Mouse (Mus musculus) embryo, embryonic 10 days (tissue): Measurements from ENCODE around the gene Eps8.
A peak's percentile ranks its signal among the peaks of the same experiment; 100 is the strongest.
"Not testable (repeated sequence)": the region's sequence is repeated elsewhere in the genome, so short reads cannot be mapped to it uniquely, and the experiment has no call there.

Source experiments
- DNase-seq: peaks from one replicate; pipeline ENCODE4 v3.0.0-alpha.2; 2015; ENCODE audit warnings: low spot score

The Eps8 gene

DNA sequence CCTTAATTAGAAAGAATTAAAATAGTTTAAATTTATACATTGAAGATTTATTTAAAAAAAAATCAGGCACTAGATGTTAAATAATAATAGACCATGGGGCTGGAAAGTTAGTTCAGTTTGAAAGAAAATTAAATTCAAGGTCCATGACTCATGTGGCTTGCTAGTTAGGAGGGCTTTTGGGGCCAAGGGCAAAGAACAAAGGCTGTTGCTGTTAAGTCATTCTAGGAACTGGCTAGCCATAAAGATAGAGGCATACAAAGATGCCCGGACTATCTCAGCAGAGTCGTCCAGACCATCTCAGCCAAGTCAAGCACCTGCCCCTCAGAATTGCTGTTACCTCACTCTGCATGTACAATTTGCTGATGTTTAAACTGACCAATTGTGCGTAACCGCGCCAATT lies 179.0 kb downstream of the Eps8 start:
- not testable (repeated sequence) for DNase-seq

DNA sequence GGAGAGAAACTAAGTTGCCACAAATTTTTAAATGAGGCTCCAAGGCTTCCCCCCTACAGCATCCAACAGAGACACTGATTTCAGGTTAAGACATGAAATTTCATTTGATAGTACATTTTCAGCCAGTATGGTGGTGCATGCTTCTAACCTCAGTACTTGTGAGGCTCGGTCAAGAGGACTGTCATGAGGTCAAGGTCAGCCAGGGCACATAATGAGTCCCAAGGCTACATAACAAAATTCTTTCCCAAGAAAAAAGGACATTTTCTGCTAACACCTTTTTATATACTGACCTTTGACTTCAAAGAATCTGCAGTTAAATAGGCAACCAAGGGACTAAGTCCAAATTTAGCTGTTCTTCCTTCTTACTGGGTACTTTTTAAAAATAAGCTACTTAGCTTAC lies 181.2 kb downstream of the Eps8 start:
- DNase-seq = no peak

DNA sequence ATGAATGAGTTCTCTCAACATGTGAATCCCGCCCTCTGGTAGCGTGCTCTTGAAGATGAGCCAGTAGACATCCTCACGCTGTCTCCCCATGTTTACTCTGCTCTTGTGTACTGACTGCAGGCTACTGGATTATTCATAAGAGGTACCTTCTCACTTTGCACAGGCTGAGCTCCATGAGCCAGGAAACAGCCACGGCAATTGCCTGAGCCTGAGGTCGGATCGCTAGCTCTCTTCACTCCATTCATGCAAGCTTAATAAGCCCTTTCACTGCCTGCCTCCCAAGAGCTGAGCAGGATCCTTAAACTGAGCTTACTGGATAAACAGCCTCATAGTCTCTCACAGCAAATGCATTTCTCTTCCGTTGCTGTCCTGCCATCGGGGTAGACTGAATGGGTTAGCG lies 182.5 kb downstream of the Eps8 start:
- no peak for DNase-seq

DNA sequence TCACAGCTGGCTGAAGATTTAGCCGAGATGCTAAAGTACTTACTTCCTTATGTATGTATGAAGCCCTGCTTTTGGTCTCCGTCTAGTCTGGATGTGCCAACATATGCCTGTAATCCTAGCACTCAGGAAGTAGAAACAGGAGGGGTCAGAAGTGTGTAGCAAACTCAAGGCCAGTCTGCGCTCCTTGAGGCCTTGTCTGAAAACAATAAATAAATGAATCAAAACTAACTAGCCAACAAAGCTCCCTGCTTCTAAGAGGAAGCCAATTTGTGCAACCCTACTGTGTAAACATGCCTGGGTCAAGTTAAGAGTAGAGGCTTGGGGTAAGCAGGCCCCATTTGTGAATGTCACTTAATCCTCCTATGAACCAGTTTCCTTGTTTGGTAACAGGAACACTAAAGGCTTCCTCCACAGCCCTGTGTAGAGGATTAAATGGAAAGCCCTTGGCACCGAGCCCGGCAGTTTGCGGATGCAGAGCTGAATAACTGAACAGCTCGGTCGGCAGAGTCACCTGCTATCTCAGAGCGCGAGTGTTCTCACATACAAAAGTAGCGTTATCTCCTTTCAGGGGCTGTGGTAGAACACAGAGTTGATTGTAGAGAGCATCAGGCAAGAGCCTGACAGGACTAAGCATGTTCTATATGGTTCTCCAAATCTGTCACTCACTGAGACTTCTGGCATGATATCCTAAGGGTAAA lies 183.6 kb downstream of the Eps8 start:
- no peak for DNase-seq

DNA sequence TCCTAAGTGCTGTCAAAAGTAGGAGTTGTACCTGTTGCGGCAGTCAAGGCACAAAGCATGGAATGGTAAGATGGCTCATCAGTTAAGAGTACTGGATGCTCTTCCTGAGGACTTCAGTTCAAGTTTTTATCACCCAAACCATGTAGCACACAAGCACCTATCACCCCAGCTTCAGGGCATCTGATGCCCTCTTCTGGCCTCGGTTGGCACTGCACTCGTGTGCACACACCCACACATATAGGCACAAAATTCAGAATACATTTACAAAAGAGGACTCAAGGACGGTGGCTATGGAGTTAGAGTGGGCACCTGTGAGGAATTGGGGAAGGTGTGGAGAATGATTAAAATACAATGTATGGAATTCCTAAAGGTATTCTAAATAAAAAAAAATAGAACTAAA lies 185.1 kb downstream of the Eps8 start:
- DNase-seq = no peak

DNA sequence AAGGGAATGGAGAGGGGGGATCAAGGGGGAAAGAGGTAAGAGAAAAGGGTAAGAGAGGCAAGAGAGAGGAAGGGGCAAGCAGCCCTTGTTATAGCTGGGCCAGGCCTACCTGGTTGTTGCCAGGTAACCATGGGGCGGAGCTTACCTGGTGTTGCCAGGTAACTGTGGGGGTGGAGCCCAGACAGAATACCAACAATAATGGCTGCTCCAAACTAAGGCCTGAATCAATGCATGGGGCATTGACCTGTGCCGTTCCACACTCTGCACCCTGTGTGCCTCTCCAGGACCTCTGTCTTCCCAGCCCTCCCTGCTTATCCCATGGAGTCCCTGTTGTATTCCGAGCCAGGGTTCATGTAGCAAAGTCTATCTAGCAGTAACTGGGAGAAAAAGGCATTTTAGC lies 187.0 kb downstream of the Eps8 start:
- DNase-seq = no peak

DNA sequence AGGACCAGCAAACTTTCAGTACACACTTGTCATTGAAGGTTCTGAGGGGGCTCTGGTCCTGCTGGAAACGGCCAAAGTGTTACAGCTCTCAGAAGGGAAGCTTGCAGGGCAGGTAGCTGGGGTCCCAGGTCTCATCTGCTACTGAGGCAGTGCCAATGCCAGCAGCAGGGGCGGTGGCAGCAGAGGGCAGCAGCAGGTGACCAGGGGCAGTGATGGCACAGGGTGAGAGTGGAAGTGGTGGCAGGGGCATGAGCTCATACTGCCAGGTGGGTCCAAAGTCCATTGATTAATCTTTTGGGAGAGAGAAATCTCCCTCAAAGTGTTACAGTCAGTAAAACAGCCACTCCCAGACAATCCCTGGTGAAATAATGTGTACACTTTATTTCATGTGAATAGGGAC lies 188.4 kb downstream of the Eps8 start:
- DNase-seq = no peak

DNA sequence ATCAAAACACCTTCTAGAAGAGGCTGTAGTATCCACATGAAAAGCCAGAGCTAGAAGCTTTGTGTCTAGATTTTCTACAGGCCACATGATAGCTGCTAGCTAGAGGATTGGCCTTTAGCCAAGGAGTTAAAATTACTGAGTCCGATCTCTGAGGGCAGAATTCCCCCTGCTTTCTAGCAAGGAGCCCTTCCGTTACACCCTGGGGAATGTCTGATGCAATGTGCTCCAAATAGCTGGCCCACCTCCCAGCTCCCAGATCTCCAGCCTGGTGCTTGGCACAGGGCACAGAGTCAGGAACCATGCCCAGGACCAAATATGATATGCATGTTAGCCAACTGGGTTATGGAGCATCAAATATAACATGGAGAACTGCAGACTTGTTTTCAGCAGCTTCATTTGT lies 189.4 kb downstream of the Eps8 start:
- DNase-seq = no peak

DNA sequence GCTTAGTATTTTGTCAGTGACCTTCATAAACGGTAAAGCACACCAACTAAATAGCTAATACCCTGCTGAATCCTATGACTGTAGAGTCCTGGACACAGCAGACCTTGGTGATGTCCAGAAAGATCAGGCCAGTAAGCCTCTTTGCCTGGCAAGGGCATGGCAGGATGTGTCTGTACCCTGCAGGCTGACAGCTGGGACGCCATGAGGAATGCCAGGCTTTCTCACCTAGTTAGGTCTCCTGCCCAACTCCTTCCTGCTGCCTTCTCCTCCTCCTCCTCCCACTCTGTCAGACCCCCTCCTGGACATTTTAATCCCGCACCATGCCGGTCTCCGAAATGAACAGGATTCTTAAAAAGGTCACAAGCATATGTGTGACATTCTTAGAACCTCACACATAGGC lies 190.9 kb downstream of the Eps8 start:
- no peak for DNase-seq

DNA sequence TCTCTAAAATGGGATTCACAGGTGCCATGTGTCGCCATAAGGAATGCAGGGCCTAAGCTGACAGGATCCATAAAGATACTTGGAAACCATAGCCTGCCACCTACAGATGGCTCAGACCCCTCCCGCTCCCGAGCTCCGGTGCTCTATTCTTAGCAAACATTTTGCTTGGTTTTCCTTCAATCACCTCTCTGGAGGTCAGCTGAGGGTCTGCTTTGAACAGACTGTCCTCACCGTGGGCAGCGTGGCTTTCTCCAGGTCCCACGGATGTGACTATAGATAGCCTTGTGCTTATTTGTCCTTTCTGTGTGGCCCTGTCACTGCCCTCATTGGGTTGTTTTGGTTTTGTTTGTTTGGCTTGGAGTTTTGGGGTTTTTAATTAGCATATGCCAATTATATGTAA lies 196.5 kb downstream of the Eps8 start:
- DNase-seq = no peak

DNA sequence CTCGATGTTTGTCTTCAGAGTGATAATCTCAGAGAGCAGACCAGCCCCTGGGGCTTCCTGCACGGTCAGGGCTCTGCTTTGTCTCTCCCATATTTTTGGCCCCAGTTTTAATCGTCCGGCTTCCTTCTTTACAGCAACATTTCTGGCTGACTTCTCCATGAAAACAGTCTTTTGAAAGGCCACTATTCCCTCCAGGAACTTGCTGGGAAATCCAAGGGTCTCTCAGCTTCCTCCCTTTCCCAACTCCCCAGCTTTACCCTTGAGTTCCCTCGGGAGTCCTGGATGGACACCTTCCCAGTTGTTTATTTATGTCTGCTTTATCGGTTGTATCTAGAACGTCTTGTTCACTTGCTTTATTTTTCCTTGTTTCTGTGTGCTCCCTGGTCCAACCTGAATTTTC lies 197.5 kb downstream of the Eps8 start:
- DNase-seq = no peak

DNA sequence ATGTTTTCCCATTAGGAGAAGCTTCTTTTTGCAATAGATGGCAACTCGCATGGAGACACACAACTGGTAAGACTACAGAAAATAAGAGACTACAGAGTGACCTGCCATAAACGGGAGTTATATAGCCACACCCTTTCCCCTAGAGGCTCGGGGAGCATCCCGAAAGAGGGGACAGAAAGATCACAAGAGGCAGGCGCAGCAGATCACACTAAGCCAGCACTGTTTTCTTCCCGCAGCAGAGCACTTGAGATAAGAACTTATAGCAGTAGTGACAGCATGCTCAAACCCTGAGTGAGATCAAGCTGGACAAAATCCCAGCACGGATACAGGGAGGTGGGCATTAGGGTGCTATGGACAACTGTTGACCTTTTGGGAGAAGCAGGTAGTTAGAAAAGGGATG lies 198.6 kb downstream of the Eps8 start:
- DNase-seq = no peak

DNA sequence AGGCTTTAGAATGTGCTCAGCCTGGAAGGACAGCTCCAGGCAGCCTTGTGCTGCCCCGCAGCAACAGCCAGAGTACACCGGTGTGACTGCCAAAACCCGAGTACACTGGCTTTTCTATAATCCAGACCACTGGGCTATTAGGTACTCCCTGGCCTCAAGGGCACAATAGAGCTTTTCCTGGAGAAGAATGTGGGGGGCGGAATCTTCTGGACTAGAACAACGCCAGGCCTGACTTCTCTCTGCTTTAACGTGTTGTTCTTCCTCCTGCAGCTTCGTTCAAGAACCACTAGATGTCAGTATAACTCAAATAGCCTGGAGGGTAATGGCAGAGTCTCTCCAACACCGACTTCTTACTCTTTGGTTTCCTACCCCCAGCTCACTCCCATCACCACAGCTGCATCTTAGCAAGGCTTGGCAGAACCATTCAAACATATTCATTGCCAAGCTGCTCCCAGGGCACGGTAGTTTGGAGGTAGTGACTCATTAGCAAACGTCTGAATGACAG lies 199.1 kb downstream of the Eps8 start:
- peak; percentile 77 for DNase-seq

DNA sequence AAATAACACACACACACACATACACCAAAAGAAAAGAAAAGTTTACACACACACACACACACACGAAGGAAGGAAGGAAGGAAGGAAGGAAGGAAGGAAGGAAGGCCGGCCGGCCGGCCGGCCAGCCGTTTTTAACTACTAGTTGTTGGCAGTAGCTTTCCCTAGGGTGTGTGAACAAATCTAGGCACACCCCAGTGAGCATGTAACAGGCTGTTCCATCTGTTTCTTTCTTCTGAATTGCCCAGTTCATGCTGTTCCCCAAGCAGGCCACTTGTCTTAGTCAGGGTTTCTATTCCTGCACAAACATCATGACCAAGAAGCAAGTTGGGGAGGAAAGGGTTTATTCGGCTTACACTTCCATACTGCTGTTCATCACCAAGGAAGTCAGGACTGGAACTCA lies 208.6 kb downstream of the Eps8 start:
- not testable (repeated sequence) for DNase-seq

DNA sequence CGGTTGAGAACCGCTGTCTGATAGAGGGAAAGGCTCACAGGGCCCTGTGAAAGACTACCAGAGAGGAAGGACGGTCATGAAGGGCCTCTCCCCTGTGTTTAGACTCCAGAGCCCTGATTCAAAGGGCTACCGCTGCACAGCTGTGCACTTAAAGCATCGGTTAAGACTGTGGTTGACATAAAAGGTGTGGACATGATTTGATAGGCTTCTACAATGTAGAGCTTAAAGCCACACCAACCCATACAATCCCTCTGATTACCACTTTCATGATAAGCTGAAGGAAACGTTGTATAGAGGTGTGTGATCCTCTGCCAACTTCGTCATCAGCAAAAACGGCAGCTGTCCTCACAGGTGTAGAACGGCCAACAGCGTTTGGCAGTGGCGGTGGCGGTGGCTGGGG lies 211.6 kb downstream of the Eps8 start:
- DNase-seq = no peak

DNA sequence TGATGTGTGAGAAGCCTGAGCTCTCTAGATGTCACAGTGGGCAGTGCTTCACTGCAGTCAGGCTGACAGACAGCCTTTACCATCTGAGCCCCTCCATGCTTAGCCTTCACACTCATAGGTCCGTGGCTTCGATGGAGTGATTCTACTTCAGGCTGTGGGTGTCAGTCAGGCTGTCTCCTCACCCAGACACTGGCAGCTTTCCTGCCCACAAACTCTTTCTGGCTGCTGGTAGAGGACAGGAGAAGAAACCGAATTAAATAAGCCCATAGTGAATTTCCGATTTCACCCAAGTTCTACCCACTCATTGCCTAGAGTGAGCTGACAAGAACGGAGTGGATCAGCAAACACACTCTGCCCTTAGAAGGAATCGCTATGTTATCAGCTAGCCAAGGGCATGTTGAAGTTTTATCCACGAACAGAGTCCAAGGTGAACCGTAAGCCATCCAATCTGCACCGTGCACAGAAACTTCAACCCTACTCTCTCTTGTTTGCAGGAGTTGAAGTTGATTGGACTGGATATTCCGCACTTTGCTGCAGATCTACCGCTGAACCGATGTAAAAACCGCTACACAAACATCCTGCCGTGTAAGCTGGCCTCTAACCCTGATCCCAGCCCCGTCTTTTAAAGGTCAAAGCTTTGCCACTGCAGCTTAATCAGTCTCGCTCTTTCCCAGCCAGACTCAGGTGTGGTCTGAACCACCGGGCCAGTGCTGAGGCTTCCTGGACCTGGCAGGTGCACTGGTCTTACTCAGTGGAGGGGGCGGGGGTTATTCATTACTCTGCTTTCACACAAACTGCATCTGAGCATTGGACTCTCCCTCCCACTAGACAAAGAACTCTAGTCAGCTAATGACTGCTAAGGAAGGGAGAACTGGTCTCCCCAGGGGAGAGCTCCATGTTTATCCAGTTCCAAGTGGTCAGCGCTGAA lies 213.9 kb downstream of the Eps8 start:
- DNase-seq = no peak

DNA sequence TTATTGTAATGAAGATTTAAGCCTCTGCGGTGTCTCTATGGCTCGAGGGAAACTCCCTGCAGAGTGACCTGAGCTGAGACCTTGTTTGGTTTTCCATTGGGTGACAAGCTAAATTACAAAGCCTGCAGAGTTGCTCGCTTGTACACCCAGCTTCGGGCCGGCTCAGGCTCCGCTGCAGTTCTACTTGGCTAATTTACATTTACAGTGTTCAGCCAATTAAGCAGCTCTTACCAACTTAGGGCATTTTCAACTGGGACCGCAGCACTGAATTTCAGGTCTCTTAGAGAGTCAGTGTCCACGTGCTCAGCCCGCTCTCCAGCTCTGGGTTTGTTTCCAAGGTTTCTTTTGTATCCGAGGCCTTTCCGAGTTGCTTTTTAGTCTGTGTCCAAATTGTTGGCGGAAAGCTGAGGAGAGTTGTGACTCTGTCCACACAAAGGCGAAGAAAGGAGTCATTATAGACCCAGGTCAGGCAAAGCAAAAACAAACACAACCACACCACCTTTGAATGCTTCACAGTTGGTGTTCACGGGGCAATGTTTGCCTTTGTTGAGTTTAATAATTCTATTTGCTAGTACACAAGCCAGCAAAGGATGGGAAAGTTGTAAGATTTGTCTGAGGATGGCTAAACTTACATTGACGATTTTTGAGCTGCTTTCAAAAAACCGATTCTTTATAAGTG lies 216.6 kb downstream of the Eps8 start:
- DNase-seq = peak; percentile 40

DNA sequence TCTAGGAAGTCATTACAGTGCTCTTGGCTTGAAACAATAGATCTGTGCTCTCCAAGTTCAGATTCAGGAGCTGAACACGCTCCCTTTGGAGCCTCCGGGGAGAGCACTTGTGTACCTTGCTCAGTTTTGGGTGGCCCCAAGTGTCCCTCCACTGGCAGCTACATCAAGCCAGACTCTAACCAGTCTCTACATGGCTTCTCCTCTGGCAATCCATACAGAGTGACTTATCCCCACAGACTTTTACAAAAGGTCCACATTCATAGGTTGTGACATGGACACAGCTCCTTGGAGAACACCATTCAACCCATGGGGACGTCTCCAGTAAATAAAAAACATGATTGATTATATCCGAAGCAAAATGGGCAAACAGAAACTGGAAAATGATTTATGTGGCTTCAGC lies 217.2 kb downstream of the Eps8 start:
- DNase-seq = no peak

DNA sequence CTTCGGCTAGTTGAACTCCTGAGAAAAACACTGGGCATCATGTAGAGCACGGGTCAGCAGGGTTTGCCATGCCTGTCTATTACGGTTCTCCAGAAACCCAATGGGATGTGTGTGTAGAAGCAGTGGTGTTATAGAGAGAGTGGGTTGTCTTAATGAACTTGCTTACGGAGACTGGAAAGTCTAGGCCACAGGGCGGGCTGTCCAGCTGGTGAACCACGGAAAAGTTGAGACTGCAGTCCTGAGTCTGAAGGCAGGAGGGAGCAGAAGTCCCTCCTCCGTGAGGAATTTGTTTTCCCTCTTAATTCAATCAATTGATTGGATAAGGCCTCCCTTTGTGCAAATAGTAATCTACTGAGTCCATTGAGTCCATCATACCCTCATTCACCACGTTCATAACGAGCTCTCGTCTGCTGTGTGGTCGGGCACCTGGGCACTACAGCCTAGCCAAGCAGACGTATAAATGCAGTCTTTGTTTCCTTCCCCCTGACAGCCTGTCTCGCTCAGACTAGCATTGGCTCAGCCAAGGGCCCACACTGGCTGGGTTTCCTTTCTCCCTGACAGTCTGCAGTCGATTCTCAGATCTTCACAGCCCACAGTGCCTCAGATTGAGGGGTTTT lies 221.0 kb downstream of the Eps8 start:
- DNase-seq = no peak
